Mouse (Mus musculus) kidney, postnatal 0 days (tissue): ENCODE results near the gene Rbck1. TPM values are rescaled to one million over a fixed set of nuclear protein-coding genes. Genes with fewer than 3 reads are reported as not detected.
"Not testable (repeated sequence)": the region's sequence is repeated elsewhere in the genome, so short reads cannot be mapped to it uniquely, and the experiment has no call there.

Experiments
- ATAC-seq: fragments of 200-750 bp; cut with Nextera tagmentation; replicated peaks from 2 replicates; pipeline ENCODE4 v1.8.0; 2017; ENCODE audit warnings: low read depth, moderate number of reproducible peaks, moderate TSS enrichment, moderate library complexity; ENCODE audit not compliant: low FRiP score
- DNase-seq: peaks from one replicate; pipeline ENCODE4 v3.0.0-alpha.2; 2016; ENCODE audit warnings: low spot score
- H3K27ac ChIP-seq: fragments of 300-500 bp; sonication (generic); 2 replicates; pipeline ENCODE4 v1.5.1; 2014; ENCODE audit warnings: mild to moderate bottlenecking
- H3K27me3 ChIP-seq: fragments of 300-500 bp; sonication (generic); 2 replicates; pipeline ENCODE4 v1.6.1; 2014; ENCODE audit warnings: low read length, mixed read lengths; ENCODE audit not compliant: insufficient read depth
- H3K36me3 ChIP-seq: fragments of 300-500 bp; sonication (generic); 2 replicates; pipeline ENCODE4 v1.6.1; 2014; ENCODE audit warnings: low read length, mixed read lengths; ENCODE audit not compliant: insufficient read depth
- H3K4me1 ChIP-seq: fragments of 300-500 bp; sonication (generic); replicated peaks from 2 replicates; pipeline ENCODE4 v1.6.1; 2014; ENCODE audit warnings: antibody characterized with exemption, low read length, mixed read lengths; ENCODE audit not compliant: insufficient read depth
- H3K4me2 ChIP-seq: fragments of 300-500 bp; sonication (generic); 2 replicates; pipeline ENCODE4 v1.6.1; 2014; ENCODE audit warnings: mild to moderate bottlenecking, low read length, moderate library complexity, mixed read lengths
- H3K4me3 ChIP-seq: fragments of 300-500 bp; sonication (generic); replicated peaks from 2 replicates; pipeline ENCODE4 v1.5.1; 2014; ENCODE audit warnings: low read depth, low read length
- H3K9ac ChIP-seq: fragments of 300-500 bp; sonication (generic); 2 replicates; pipeline ENCODE4 v1.6.1; 2014; ENCODE audit warnings: low read depth, low read length
- H3K9me3 ChIP-seq: fragments of 300-500 bp; sonication (generic); replicated peaks from 2 replicates; pipeline ENCODE4 v1.6.1; 2016; ENCODE audit warnings: low read length, inconsistent platforms, mixed read lengths
- CTCF ChIP-seq: IDR thresholded peaks from 2 replicates; pipeline ENCODE4 v1.5.1; 2016; ENCODE audit warnings: antibody characterized with exemption, low read depth, mild to moderate bottlenecking, moderate library complexity
- WGBS: fragments of 180-500 bp; shearing (Covaris S2); extraction: QIAGEN DNeasy Blood & Tissue Kit; methylation state at CpG from one replicate; pipeline ENCODE4 v1.1.7; 2014; 5-methylcytosine and 5-hydroxymethylcytosine counted together
- polyA plus RNA-seq: library from polyadenylated mRNA; unstranded; fragments of >200 nt; fragmentation: Nextera tagmentation; extraction: Ambion mirVana; gene quantifications from 2 replicates; pipeline ENCODE4 v1.2.1, GENCODE M21; 2015

Rbck1 gene
- polyA plus RNA-seq, 1 experiment from 2014 or later: 67.6 TPM

- ATAC-seq, H3K4me1 ChIP-seq, H3K9ac ChIP-seq, H3K27ac ChIP-seq, H3K4me3 ChIP-seq, H3K27me3 ChIP-seq, H3K4me2 ChIP-seq, H3K36me3 ChIP-seq, H3K9me3 ChIP-seq, DNase-seq: not testable (repeated sequence)
- peak; percentile 34; the same call in 1 of the 2 replicates for TF ChIP-seq CTCF
- WGBS: 78% methylated on average over 5 of the region's 5 CpGs
Measured at GRCm38 (mm10) chr2:152358977-152359376, 26.5 kb upstream of the Rbck1 start.

- no peak for DNase-seq
- H3K27ac ChIP-seq: no peak overlapping the region
- WGBS: 75% methylated on average over 3 of the region's 3 CpGs
Measured at GRCm38 (mm10) chr2:152357254-152357653, 24.8 kb upstream of the Rbck1 start.

GRCm38 (mm10) chr2:152349842-152350540 is 17.5 kb upstream of the Rbck1 start:
- Histone ChIP-seq H3K9me3 (no peaks in the 10 kb centered on the region), H3K36me3 (no peaks in the 10 kb centered on the region), H3K27me3 (no peaks in the 10 kb centered on the region), H3K9ac (no peak overlapping the region), H3K4me1 (no peaks in the 10 kb centered on the region), H3K4me3 (no peak overlapping the region), H3K4me2 (no peak overlapping the region), H3K27ac (no peak overlapping the region)
- ATAC-seq (no peak), DNase-seq (peak; percentile 72)
- TF ChIP-seq CTCF: no peak
- WGBS: 85% methylated on average over 8 of the region's 8 CpGs

More at GRCm38 (mm10) chr2:152357254-152357653, 24.8 kb upstream of the Rbck1 start:
- Histone ChIP-seq H3K4me3 (no peak overlapping the region), H3K36me3 (no peaks in the 10 kb centered on the region), H3K4me1 (no peaks in the 10 kb centered on the region), H3K27me3 (no peaks in the 10 kb centered on the region), H3K4me2 (no peak overlapping the region), H3K9ac (no peak overlapping the region), H3K9me3 (no peaks in the 10 kb centered on the region)
- TF ChIP-seq CTCF: no peak
- ATAC-seq: no peak

GRCm38 (mm10) chr2:152349205-152349604 is 16.8 kb upstream of the Rbck1 start:
- no peak for DNase-seq
- no peak for TF ChIP-seq CTCF
- H3K9me3 ChIP-seq: no peaks in the 10 kb centered on the region
- H3K4me2 ChIP-seq: no peak overlapping the region
- H3K27me3 ChIP-seq: no peaks in the 10 kb centered on the region
- no peak for ATAC-seq
- 77% methylated on average over 6 of the region's 6 CpGs for WGBS
- no peak overlapping the region for H3K9ac ChIP-seq
- H3K4me1 ChIP-seq: no peaks in the 10 kb centered on the region
- H3K36me3 ChIP-seq: no peaks in the 10 kb centered on the region
- no peak overlapping the region for H3K27ac ChIP-seq
- no peak overlapping the region for H3K4me3 ChIP-seq

- no peaks in the 10 kb centered on the region for H3K27me3 ChIP-seq
- ATAC-seq (no peak), DNase-seq (no peak)
- TF ChIP-seq CTCF: no peak
- H3K9me3 ChIP-seq: no peaks in the 10 kb centered on the region
- H3K27ac ChIP-seq: no peak overlapping the region
- no peak overlapping the region for H3K9ac ChIP-seq
- H3K4me2 ChIP-seq: no peak overlapping the region
- 58% methylated on average over 2 of the region's 2 CpGs for WGBS
- H3K36me3 ChIP-seq: no peaks in the 10 kb centered on the region
- no peaks in the 10 kb centered on the region for H3K4me1 ChIP-seq
- H3K4me3 ChIP-seq: no peak overlapping the region
Measured at GRCm38 (mm10) chr2:152347722-152348121, 15.3 kb upstream of the Rbck1 start.

GRCm38 (mm10) chr2:152346776-152347465 is 14.5 kb upstream of the Rbck1 start:
- H3K27me3 ChIP-seq: no peaks in the 10 kb centered on the region
- DNase-seq (no peak), ATAC-seq (no peak)
- no peak overlapping the region for H3K9ac ChIP-seq
- no peaks in the 10 kb centered on the region for H3K36me3 ChIP-seq
- H3K27ac ChIP-seq: no peak overlapping the region
- WGBS: 46% methylated on average over 9 of the region's 9 CpGs
- no peak overlapping the region for H3K4me3 ChIP-seq
- H3K4me1 ChIP-seq: no peaks in the 10 kb centered on the region
- TF ChIP-seq CTCF: no peak
- no peaks in the 10 kb centered on the region for H3K9me3 ChIP-seq
- no peak overlapping the region for H3K4me2 ChIP-seq
